Mouse (Mus musculus): Measurements from ENCODE around the gene Dner. TPM values are rescaled to one million over a fixed set of nuclear protein-coding genes. Genes with fewer than 3 reads are reported as not detected.
"Not testable (repeated sequence)": the region's sequence is repeated elsewhere in the genome, so short reads cannot be mapped to it uniquely, and the experiment has no call there.

The Dner gene
- total RNA-seq, 2 experiments from 2014 or later = 0.47 to 0.90 TPM

- intact Hi-C loops (cut with DNase I; ENCODE audit: low total_unique reads) = no loop called here
- DNase-seq = no peak
These were observed 332.1 kb downstream of the Dner start, which contains the start of gene Pid1 for GRCm38 (mm10) chr1:84363967-84364366. Gene Pid1 (minus strand): TSS chr1:84364180.

GRCm38 (mm10) chr1:84362709-84363617 lies 333.1 kb downstream of the Dner start:
- no peak for DNase-seq

GRCm38 (mm10) chr1:84362209-84362608 lies 333.8 kb downstream of the Dner start:
- DNase-seq = peak; percentile 3
- intact Hi-C loops (cut with DNase I; ENCODE audit: low total_unique reads) = no loop called here

More at GRCm38 (mm10) chr1:84362709-84363617, 333.1 kb downstream of the Dner start:
- intact Hi-C loops (cut with DNase I; ENCODE audit: low total_unique reads) = no loop called here

- intact Hi-C loops (cut with DNase I; ENCODE audit: low total_unique reads) = no loop called here
- no peak for DNase-seq
These were observed 334.6 kb downstream of the Dner start for GRCm38 (mm10) chr1:84361389-84361788.

- peak; percentile 71 for DNase-seq
- intact Hi-C loops (cut with DNase I; ENCODE audit: low total_unique reads) = no loop called here
These were observed 336.2 kb downstream of the Dner start for GRCm38 (mm10) chr1:84359611-84360500.

GRCm38 (mm10) chr1:84357216-84357615 lies 338.8 kb downstream of the Dner start:
- DNase-seq = no peak
- intact Hi-C loops (cut with DNase I; ENCODE audit: low total_unique reads) = no loop called here

- intact Hi-C loops (cut with DNase I; ENCODE audit: low total_unique reads) = no loop called here
- DNase-seq = no peak
These were observed 345.8 kb downstream of the Dner start for GRCm38 (mm10) chr1:84350262-84350661.

GRCm38 (mm10) chr1:84347796-84348476 lies 348.1 kb downstream of the Dner start:
- intact Hi-C loops (cut with DNase I; ENCODE audit: low total_unique reads) = no loop called here

GRCm38 (mm10) chr1:84332797-84333196 lies 363.2 kb downstream of the Dner start:
- intact Hi-C loops (cut with DNase I; ENCODE audit: low total_unique reads); DNase-seq: not testable (repeated sequence)

More at GRCm38 (mm10) chr1:84347796-84348476, 348.1 kb downstream of the Dner start:
- DNase-seq = no peak

- intact Hi-C loops (cut with DNase I; ENCODE audit: low total_unique reads); DNase-seq: not testable (repeated sequence)
These were observed 364.2 kb downstream of the Dner start for GRCm38 (mm10) chr1:84331861-84332260.

GRCm38 (mm10) chr1:84325309-84325708 lies 370.7 kb downstream of the Dner start:
- DNase-seq = peak; percentile 62
- intact Hi-C loops (cut with DNase I; ENCODE audit: low total_unique reads) = no loop called here

- no peak for DNase-seq
- intact Hi-C loops (cut with DNase I; ENCODE audit: low total_unique reads) = no loop called here
These were observed 374.7 kb downstream of the Dner start for GRCm38 (mm10) chr1:84321327-84321726.

Small RNA genes lying within 50 kb of the gene (microRNA-seq; reads per million reads assigned to microRNA genes)
- gene Mir5126 = 0.64 to 1.5 reads per million in 2 experiments

Other genes starting within 250 kb of the Dner start
- 1 to 10 TPM; 1.5 to 1.8 TPM for gene Fbxo36, start 143.6 kb upstream of the Dner start, total RNA-seq (2021)
- gene Trip12, start 144.3 kb upstream of the Dner start, total RNA-seq (2021) = 100 to 1,000 TPM; 171 to 173 TPM
- gene Slc16a14, start 238.9 kb upstream of the Dner start, total RNA-seq (2021) = under 1 TPM; 0.27 to 0.38 TPM

All from gastrocnemius, postnatal 14 days (tissue).